Mouse (Mus musculus) lung, embryonic 14.5 days (tissue): ENCODE results near the gene Pagr1b. TPM values are rescaled to one million over a fixed set of nuclear protein-coding genes. Genes with fewer than 3 reads are reported as not detected.

ENCODE experiments used
- ATAC-seq: fragments of 200-750 bp; cut with Nextera tagmentation; 2 replicates; pipeline ENCODE4 v1.8.0; 2017; ENCODE audit warnings: mild to moderate bottlenecking, moderate TSS enrichment, moderate library complexity; ENCODE audit not compliant: insufficient read depth
- DNase-seq: peaks from one replicate; pipeline ENCODE4 v3.0.0-alpha.2; 2015
- H3K27ac ChIP-seq: fragments of 300-500 bp; sonication (generic); 2 replicates; pipeline ENCODE4 v1.5.1; 2014; ENCODE audit warnings: low read depth, mild to moderate bottlenecking, moderate library complexity
- H3K27me3 ChIP-seq: fragments of 300-500 bp; sonication (generic); 2 replicates; pipeline ENCODE4 v1.6.1; 2014; ENCODE audit warnings: low read length, control low read depth; ENCODE audit not compliant: insufficient read depth
- H3K36me3 ChIP-seq: fragments of 300-500 bp; sonication (generic); 2 replicates; pipeline ENCODE4 v1.6.1; 2014; ENCODE audit warnings: control low read depth; ENCODE audit not compliant: insufficient read depth
- H3K4me1 ChIP-seq: fragments of 300-500 bp; sonication (generic); 2 replicates; pipeline ENCODE4 v1.6.1; 2014; ENCODE audit warnings: antibody characterized with exemption, control low read depth; ENCODE audit not compliant: insufficient read depth
- H3K4me2 ChIP-seq: fragments of 300-500 bp; sonication (generic); 2 replicates; pipeline ENCODE4 v1.6.1; 2014; ENCODE audit warnings: mild to moderate bottlenecking
- H3K4me3 ChIP-seq: fragments of 300-500 bp; sonication (generic); 2 replicates; pipeline ENCODE4 v1.5.1; 2014; ENCODE audit warnings: low read depth, low read length
- H3K9ac ChIP-seq: fragments of 300-500 bp; sonication (generic); 2 replicates; pipeline ENCODE4 v1.6.1; 2014
- H3K9me3 ChIP-seq: fragments of 300-500 bp; sonication (generic); 2 replicates; pipeline ENCODE4 v1.6.1; 2016; ENCODE audit warnings: low read depth, low read length, control low read depth
- CTCF ChIP-seq: IDR thresholded peaks from 2 replicates; pipeline ENCODE4 v1.5.1; 2016; ENCODE audit warnings: antibody characterized with exemption, low read depth
- WGBS: fragments of 180-500 bp; shearing (Covaris S2); extraction: QIAGEN DNeasy Blood & Tissue Kit; methylation state at CpG from one replicate; pipeline ENCODE4 v1.1.7; 2014; 5-methylcytosine and 5-hydroxymethylcytosine counted together
- polyA plus RNA-seq: library from polyadenylated mRNA; unstranded; fragments of >200 nt; fragmentation: Nextera tagmentation; extraction: Ambion mirVana; gene quantifications from 2 replicates; pipeline ENCODE4 v1.2.1, GENCODE M21; 2014

Pagr1b gene
- polyA plus RNA-seq, 1 experiment from 2014 or later = not detected

DNA sequence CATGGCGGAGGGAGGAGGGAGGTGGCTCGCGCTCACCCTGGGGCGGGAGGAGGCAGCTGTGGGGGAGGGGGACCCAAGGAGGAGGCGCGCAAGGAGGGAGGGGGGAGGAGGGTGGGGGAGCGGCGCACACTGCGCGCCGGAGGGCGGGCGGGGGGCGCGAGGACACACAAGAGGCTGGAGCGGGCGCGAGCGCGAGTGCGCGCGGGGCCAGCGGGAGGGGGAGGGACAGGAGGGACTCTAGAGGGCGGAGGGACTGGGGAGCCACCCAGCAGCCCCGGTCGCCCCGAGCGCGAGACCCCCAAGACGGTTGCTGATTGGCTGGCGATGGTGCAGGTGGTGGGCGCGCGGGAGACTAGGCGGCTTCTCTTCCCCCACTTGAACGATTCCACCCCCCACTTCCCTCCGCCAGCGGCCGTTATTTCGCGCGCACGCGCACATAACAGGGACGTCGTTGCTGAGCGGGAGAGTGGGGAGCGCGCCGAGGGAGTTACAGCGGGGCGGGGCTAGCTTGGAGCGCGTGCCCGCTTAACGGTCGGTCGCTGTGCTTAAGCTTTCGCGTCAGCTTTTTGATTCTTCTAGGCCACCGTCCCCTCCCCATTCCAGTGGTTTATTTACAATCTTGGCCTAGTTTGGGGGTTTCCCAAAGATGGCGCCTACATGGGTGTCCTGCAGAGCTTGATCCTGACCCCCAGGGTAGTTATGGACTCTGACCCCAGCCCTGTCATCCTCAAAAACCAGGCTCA lies 10.9 kb upstream of the Pagr1b start, which contains the start of gene Maz:
TSS of gene Maz (minus strand) at position 54 of the 743 bp plus-strand sequence.
- under 1% methylated on average over 60 of the region's 63 CpGs for WGBS
- peak; percentile 89 for ATAC-seq

DNA sequence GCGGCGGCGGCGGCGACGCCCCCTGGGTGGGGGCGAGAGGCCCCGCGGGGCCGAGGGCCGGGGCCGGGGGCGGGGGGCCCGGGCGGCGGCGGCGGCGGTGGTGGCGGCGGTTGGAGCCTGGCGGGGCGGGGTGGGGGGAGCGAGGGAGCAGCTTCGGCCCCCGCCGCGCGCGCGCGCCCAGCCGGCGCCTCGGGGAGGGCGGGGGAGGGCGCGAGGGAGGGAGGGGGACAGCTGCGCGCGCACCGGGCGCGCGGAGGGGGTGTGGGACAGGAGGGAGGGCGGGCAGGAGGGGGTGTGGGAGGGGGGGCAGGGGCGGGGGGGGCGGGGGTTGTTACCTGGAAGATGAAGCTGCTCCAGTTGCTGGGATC lies 10.3 kb upstream of the Pagr1b start:
- Histone ChIP-seq H3K4me1 (peaks cover 22% of the 10 kb centered on the region), H3K4me3 (peak overlapping the region; percentile 97), H3K27ac (peak overlapping the region; percentile 99), H3K4me2 (peak overlapping the region; percentile 99), H3K9ac (peak overlapping the region; percentile 97), H3K36me3 (peaks cover 73% of the 10 kb centered on the region), H3K9me3 (no peaks in the 10 kb centered on the region), H3K27me3 (no peaks in the 10 kb centered on the region)
- DNase-seq (no peak), ATAC-seq (no peak)
- 0% methylated on average over 23 of the region's 48 CpGs for WGBS
- TF ChIP-seq CTCF = no peak

More for the DNA sequence above, 10.9 kb upstream of the Pagr1b start, which contains the start of gene Maz:
- TF ChIP-seq CTCF = no peak
- Histone ChIP-seq H3K27ac (peak within 1 kb of the TSS; percentile 99), H3K36me3 (peaks cover 73% of the 10 kb centered on the region), H3K27me3 (no peaks in the 10 kb centered on the region), H3K4me3 (peak within 1 kb of the TSS; percentile 97), H3K9me3 (no peaks in the 10 kb centered on the region), H3K4me1 (peaks cover 22% of the 10 kb centered on the region), H3K4me2 (peak within 1 kb of the TSS; percentile 99), H3K9ac (peak within 1 kb of the TSS; percentile 97)
- DNase-seq = peak; percentile 100

DNA sequence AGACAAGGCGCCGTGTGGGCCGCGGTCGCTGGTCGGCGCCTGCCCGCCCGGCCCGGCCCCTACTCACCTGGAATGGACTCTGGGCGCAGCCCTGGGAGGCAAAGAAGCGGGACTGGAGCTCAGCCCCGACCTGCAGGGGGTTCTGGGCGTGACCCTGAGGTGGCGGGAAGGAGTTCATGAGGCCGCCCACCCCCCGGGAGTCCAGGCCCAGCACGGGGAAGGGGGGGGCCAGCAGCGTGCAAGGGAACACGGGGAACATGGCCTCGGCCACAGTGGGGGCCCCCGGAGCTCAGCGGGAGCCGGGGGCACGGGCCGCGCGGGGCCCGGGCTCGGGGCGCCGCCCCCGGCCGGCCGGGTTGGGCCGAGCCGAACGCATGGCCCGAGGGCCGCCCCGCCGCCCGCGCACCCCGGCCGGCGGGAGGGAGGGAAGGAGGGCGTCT lies 9.9 kb upstream of the Pagr1b start:
- H3K36me3 ChIP-seq = peaks cover 69% of the 10 kb centered on the region
- no peak for TF ChIP-seq CTCF

DNA sequence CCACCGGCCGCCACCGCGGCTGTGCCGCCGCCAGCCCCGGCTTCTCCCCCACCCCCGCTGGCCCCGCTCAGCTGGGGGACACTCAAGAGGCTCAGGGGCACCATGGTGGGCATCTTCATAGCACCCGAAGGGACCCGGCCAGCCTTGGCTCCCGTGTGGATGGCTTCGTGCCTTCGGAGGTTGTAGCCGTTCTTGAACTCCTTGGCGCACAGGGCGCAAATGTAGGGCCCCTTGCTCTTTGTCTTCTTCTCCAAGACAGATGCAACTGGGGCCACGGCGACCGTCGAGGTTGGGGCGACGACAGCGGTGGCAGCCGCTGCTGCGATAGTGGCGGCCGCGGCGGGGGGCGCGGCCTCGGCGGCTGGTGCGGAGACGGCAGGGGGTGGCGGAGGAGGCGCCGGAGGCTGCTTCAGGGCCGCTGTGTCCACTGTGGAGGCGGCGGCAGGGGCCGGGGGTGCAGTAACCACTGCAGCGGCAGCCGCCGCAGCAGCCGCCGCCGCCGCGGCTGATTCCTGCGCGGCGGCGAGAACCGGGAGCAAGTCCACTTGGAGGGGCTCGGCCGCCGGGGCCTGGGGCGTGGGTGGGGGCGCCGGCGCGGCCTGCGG lies 9.4 kb upstream of the Pagr1b start:
- under 1% methylated on average over 65 of the region's 65 CpGs for WGBS
- Histone ChIP-seq H3K27me3 (no peaks in the 10 kb centered on the region), H3K4me2 (peak overlapping the region; percentile 99), H3K4me1 (peaks cover 22% of the 10 kb centered on the region), H3K9ac (peak overlapping the region; percentile 97), H3K36me3 (peaks cover 64% of the 10 kb centered on the region), H3K27ac (peak overlapping the region; percentile 99), H3K9me3 (no peaks in the 10 kb centered on the region), H3K4me3 (peak overlapping the region; percentile 97)
- peak; percentile 54 for DNase-seq
- no peak for ATAC-seq
- TF ChIP-seq CTCF = no peak

More for the DNA sequence above, 9.9 kb upstream of the Pagr1b start:
- peak; percentile 74 for DNase-seq
- Histone ChIP-seq H3K9ac (peak overlapping the region; percentile 97), H3K4me2 (peak overlapping the region; percentile 99), H3K4me1 (peaks cover 22% of the 10 kb centered on the region), H3K9me3 (no peaks in the 10 kb centered on the region), H3K27me3 (no peaks in the 10 kb centered on the region), H3K27ac (peak overlapping the region; percentile 99), H3K4me3 (peak overlapping the region; percentile 97)
- ATAC-seq = peak; percentile 21
- WGBS = under 1% methylated on average over 29 of the region's 48 CpGs

DNA sequence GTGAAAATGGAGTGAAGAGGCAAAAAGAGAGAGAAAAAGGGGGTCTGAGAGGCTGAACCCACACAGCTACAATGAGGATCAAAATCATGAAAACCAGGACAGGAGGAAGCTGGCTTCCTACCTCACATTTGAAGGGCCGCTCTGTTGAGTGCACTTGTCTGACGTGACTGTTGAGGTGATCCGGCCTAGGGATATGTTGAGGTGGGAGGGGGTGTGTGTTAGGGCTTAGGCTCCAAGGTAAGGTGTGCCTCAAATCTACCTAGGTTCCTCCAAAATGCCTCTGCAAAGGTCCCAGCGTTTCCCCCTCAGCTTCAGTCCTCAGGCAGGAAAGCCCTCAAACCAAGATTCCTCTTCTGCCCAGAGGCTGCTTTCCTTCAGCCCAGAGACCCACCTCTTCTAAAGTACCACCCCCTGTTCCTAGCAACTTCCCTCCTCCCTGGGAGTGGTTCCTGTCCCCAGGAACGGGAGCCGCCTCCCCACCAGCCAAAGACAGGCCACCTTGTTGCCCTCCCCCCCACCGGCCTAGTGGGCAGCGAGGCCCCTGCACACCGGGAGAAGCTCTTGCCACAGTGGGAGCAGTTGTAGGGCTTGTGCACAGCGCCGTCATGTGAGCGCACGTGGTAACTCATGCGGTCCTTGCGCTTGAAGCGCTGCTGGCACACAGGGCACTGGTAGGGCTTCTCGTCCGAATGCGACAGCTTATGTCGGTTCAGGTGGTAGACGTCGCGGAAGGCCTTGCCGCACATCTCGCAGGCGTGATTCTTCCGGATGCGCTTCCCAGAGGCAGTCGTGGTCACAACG lies 8.7 kb upstream of the Pagr1b start:
- Histone ChIP-seq H3K9me3 (no peaks in the 10 kb centered on the region), H3K27ac (peak overlapping the region; percentile 99), H3K36me3 (peaks cover 57% of the 10 kb centered on the region), H3K4me2 (peak overlapping the region; percentile 99), H3K9ac (peak overlapping the region; percentile 97), H3K4me3 (peak overlapping the region; percentile 97), H3K4me1 (peaks cover 22% of the 10 kb centered on the region), H3K27me3 (no peaks in the 10 kb centered on the region)
- peak; percentile 78 for TF ChIP-seq CTCF
- DNase-seq (peak; percentile 86), ATAC-seq (peak; percentile 26)
- 0% methylated on average over 30 of the region's 30 CpGs for WGBS

DNA sequence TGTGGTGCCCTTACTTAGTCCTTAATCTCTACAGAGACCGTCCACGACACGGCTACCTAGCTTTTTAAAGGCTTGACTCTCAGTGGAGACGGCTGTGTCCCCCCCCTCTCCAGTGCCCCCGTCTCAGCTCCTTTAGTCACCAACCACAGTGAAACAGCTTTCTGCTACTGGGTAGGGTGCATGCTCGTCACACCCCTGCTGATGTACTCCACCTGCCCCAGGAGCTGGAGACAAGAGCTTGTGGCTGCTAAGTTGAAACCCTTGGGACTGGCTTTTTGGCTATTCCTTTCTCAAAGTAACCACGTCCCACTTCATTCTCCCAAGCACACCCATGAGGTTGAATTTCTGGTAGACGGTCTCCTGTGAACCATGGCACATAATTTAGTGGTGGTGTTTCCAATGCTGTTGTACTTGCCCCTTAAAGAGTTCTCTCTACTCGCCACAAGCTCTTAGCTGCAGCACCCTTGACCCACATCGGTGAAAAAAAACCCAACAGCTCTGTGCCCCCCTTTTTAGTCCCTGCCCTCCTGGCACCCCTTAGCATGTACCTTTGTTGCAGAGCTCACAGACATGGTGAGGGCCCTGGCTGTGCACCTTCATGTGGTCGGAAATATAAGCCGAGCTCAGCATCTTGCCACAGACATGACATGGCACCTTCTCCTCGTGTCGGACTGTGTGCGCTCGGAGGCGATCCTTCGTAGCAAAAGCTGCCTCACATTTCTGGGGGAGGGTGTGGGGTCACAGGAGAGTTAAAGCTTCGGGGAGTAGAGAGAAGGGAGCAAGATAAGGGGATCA lies 7.8 kb upstream of the Pagr1b start:
- Histone ChIP-seq H3K9ac (peak overlapping the region; percentile 97), H3K9me3 (no peaks in the 10 kb centered on the region), H3K4me2 (peak overlapping the region; percentile 99), H3K27ac (peak overlapping the region; percentile 99), H3K4me3 (peak overlapping the region; percentile 97), H3K27me3 (no peaks in the 10 kb centered on the region), H3K4me1 (peaks cover 22% of the 10 kb centered on the region), H3K36me3 (peaks cover 53% of the 10 kb centered on the region)
- TF ChIP-seq CTCF = no peak
- 15% methylated on average over 19 of the region's 19 CpGs for WGBS
- ATAC-seq (no peak), DNase-seq (no peak)
